Mouse (Mus musculus): Measurements from ENCODE around the gene Tlcd2.

Gene Tlcd2

GRCm38 (mm10) chr11:75466731-75467505 lies 5.4 kb downstream of the Tlcd2 start:
- DNase-seq (ENCODE audit: low spot score in 2 of 2): no peak

GRCm38 (mm10) chr11:75467512-75468215 lies 6.1 kb downstream of the Tlcd2 start:
- peak in 1 of 2 experiments; percentile 59 for DNase-seq (ENCODE audit: low spot score in 2 of 2)

- no peak for DNase-seq (ENCODE audit: low spot score in 2 of 2)
Observed at GRCm38 (mm10) chr11:75468410-75468809, 6.9 kb downstream of the Tlcd2 start.

- DNase-seq (ENCODE audit: low spot score in 2 of 2): no peak
Observed at GRCm38 (mm10) chr11:75469261-75469660, 7.7 kb downstream of the Tlcd2 start.

GRCm38 (mm10) chr11:75470675-75471074 lies 9.2 kb downstream of the Tlcd2 start:
- no peak for DNase-seq (ENCODE audit: low spot score in 2 of 2)

- DNase-seq (ENCODE audit: low spot score in 2 of 2): no peak
Observed at GRCm38 (mm10) chr11:75472469-75473081, 11.1 kb downstream of the Tlcd2 start.

GRCm38 (mm10) chr11:75473376-75473775 lies 11.9 kb downstream of the Tlcd2 start:
- no peak for DNase-seq (ENCODE audit: low spot score in 2 of 2)

- no peak for DNase-seq (ENCODE audit: low spot score in 2 of 2)
Observed at GRCm38 (mm10) chr11:75486192-75486591, 24.7 kb downstream of the Tlcd2 start.

GRCm38 (mm10) chr11:75486601-75487285 lies 25.2 kb downstream of the Tlcd2 start, which contains the start of gene Prpf8:
Prpf8 (plus strand) TSS chr11:75486816.
- DNase-seq (ENCODE audit: low spot score in 2 of 2): peak; percentile 98

GRCm38 (mm10) chr11:75487496-75487895 lies 26.0 kb downstream of the Tlcd2 start:
- DNase-seq (ENCODE audit: low spot score in 2 of 2): no peak

- DNase-seq (ENCODE audit: low spot score in 2 of 2): no peak
Observed at GRCm38 (mm10) chr11:75494296-75495049, 33.0 kb downstream of the Tlcd2 start.

GRCm38 (mm10) chr11:75498126-75498525 lies 36.6 kb downstream of the Tlcd2 start:
- no peak for DNase-seq (ENCODE audit: low spot score in 2 of 2)

- no peak for DNase-seq (ENCODE audit: low spot score in 2 of 2)
Observed at GRCm38 (mm10) chr11:75508162-75508561, 46.6 kb downstream of the Tlcd2 start.

- no peak for DNase-seq (ENCODE audit: low spot score in 2 of 2)
Observed at GRCm38 (mm10) chr11:75508904-75509303, 47.4 kb downstream of the Tlcd2 start.

- peak; percentile 77 to 78 for DNase-seq (ENCODE audit: low spot score in 2 of 2)
Observed at GRCm38 (mm10) chr11:75509741-75510626, 48.5 kb downstream of the Tlcd2 start, which contains the start of gene Rilp. Rilp (plus strand) TSS chr11:75510094.

GRCm38 (mm10) chr11:75510627-75510993 lies 49.1 kb downstream of the Tlcd2 start:
- DNase-seq (ENCODE audit: low spot score in 2 of 2): peak; percentile 93 to 94

GRCm38 (mm10) chr11:75511213-75511612 lies 49.7 kb downstream of the Tlcd2 start:
- DNase-seq (ENCODE audit: low spot score in 2 of 2): peak; percentile 46 to 62

- no peak for DNase-seq (ENCODE audit: low spot score in 2 of 2)
Observed at GRCm38 (mm10) chr11:75512301-75513018, 50.9 kb downstream of the Tlcd2 start.

- DNase-seq (ENCODE audit: low spot score in 2 of 2): no peak
Observed at GRCm38 (mm10) chr11:75513336-75513735, 51.8 kb downstream of the Tlcd2 start, which contains the start of gene Scarf1. Scarf1 (plus strand) TSS chr11:75513540.
